Mouse (Mus musculus) E14TG2a.4 (cell line): ENCODE measurements at regions not wholly inside any gene's neighbourhood (a gene's known extent, or its start where the extent isn't known, plus 50 kb on each side); places are given as distances from the start of the nearest gene placed in this dataset.

ENCODE experiments used
- H3K27me3 ChIP-seq: 2 replicates; pipeline ENCODE4 v1.6.1; 2014; ENCODE audit warnings: low read length, control low read depth; ENCODE audit not compliant: insufficient read depth
- H3K36me3 ChIP-seq: 2 replicates; pipeline ENCODE4 v1.6.1; 2014; ENCODE audit warnings: low read length, control low read depth; ENCODE audit not compliant: insufficient read depth
- H3K4me1 ChIP-seq: replicated peaks from 2 replicates; pipeline ENCODE4 v1.6.1; 2014; ENCODE audit warnings: low read depth, low read length, control low read depth
- H3K4me3 ChIP-seq: replicated peaks from 2 replicates; pipeline ENCODE4 v1.5.1; 2014; ENCODE audit warnings: mild to moderate bottlenecking, low read length
- H3K9me3 ChIP-seq: 2 replicates; pipeline ENCODE4 v1.6.1; 2014; ENCODE audit warnings: low read length, control low read depth
- CTCF ChIP-seq: conservative IDR thresholded peaks from 2 replicates; pipeline ENCODE4 v1.5.1; 2014; ENCODE audit warnings: low read length
- NANOG ChIP-seq: IDR thresholded peaks from 2 replicates; pipeline ENCODE4 v1.6.1; 2014; ENCODE audit warnings: borderline replicate concordance, low read length, mixed read lengths
- POU5F1 ChIP-seq: IDR thresholded peaks from 2 replicates; pipeline ENCODE4 v1.6.1; 2014; ENCODE audit warnings: low read length, borderline replicate concordance

GRCm38 (mm10) chr3:141051685-141052084 lies 160.5 kb downstream of the Pdha2 start:
- Histone ChIP-seq H3K9me3 (no peaks in the 10 kb centered on the region), H3K4me3 (no peak overlapping the region), H3K27me3 (no peaks in the 10 kb centered on the region), H3K4me1 (no peaks in the 10 kb centered on the region), H3K36me3 (no peaks in the 10 kb centered on the region)
- no peak for TF ChIP-seq POU5F1
- no peak for TF ChIP-seq NANOG
- TF ChIP-seq CTCF: no peak

GRCm38 (mm10) chr3:141014262-141014547 lies 197.9 kb downstream of the Pdha2 start:
- no peaks in the 10 kb centered on the region for H3K4me1 ChIP-seq
- no peak for TF ChIP-seq NANOG
- TF ChIP-seq CTCF: no peak
- TF ChIP-seq POU5F1: no peak
- H3K36me3 ChIP-seq: no peaks in the 10 kb centered on the region
- no peak overlapping the region for H3K4me3 ChIP-seq
- no peaks in the 10 kb centered on the region for H3K27me3 ChIP-seq
- peaks cover 6% of the 10 kb centered on the region for H3K9me3 ChIP-seq

- no peaks in the 10 kb centered on the region for H3K27me3 ChIP-seq
- H3K4me1 ChIP-seq: no peaks in the 10 kb centered on the region
- H3K9me3 ChIP-seq: peaks cover 6% of the 10 kb centered on the region
- no peak overlapping the region for H3K4me3 ChIP-seq
- TF ChIP-seq CTCF: no peak
- TF ChIP-seq NANOG: no peak
- TF ChIP-seq POU5F1: no peak
- no peaks in the 10 kb centered on the region for H3K36me3 ChIP-seq
These were observed 198.5 kb downstream of the Pdha2 start for GRCm38 (mm10) chr3:141013521-141014261.

GRCm38 (mm10) chr3:141012976-141013375 lies 199.2 kb downstream of the Pdha2 start:
- no peak for TF ChIP-seq NANOG
- peaks cover 6% of the 10 kb centered on the region for H3K9me3 ChIP-seq
- no peaks in the 10 kb centered on the region for H3K36me3 ChIP-seq
- H3K4me3 ChIP-seq: no peak overlapping the region
- no peaks in the 10 kb centered on the region for H3K27me3 ChIP-seq
- H3K4me1 ChIP-seq: no peaks in the 10 kb centered on the region

- no peaks in the 10 kb centered on the region for H3K4me1 ChIP-seq
- no peak overlapping the region for H3K4me3 ChIP-seq
- no peaks in the 10 kb centered on the region for H3K36me3 ChIP-seq
- H3K27me3 ChIP-seq: no peaks in the 10 kb centered on the region
- H3K9me3 ChIP-seq: no peaks in the 10 kb centered on the region
- TF ChIP-seq POU5F1 (no peak), NANOG (no peak), CTCF (no peak)
These were observed 203.4 kb downstream of the Pdha2 start for GRCm38 (mm10) chr3:141008792-141009191.

GRCm38 (mm10) chr3:141005885-141006284 lies 206.3 kb downstream of the Pdha2 start:
- H3K4me1 ChIP-seq: peaks cover 5% of the 10 kb centered on the region; the same call in 1 of the 2 replicates
- H3K36me3 ChIP-seq: no peaks in the 10 kb centered on the region
- TF ChIP-seq POU5F1: no peak
- no peak overlapping the region for H3K4me3 ChIP-seq
- H3K27me3 ChIP-seq: no peaks in the 10 kb centered on the region
- H3K9me3 ChIP-seq: no peaks in the 10 kb centered on the region

- H3K36me3 ChIP-seq: no peaks in the 10 kb centered on the region
- H3K27me3 ChIP-seq: no peaks in the 10 kb centered on the region
- no peak overlapping the region for H3K4me3 ChIP-seq
- TF ChIP-seq CTCF (no peak), NANOG (no peak), POU5F1 (no peak)
- peaks cover 5% of the 10 kb centered on the region; the same call in 1 of the 2 replicates for H3K4me1 ChIP-seq
- no peaks in the 10 kb centered on the region for H3K9me3 ChIP-seq
These were observed 208.6 kb downstream of the Pdha2 start for GRCm38 (mm10) chr3:141003561-141003960.

GRCm38 (mm10) chr3:140988247-140988646 lies 223.9 kb downstream of the Pdha2 start:
- no peaks in the 10 kb centered on the region for H3K9me3 ChIP-seq
- H3K36me3 ChIP-seq: no peaks in the 10 kb centered on the region
- no peak overlapping the region for H3K4me3 ChIP-seq
- no peaks in the 10 kb centered on the region for H3K4me1 ChIP-seq
- TF ChIP-seq NANOG: no peak
- no peaks in the 10 kb centered on the region for H3K27me3 ChIP-seq

- no peaks in the 10 kb centered on the region for H3K4me1 ChIP-seq
- no peak overlapping the region for H3K4me3 ChIP-seq
- no peak for TF ChIP-seq NANOG
- TF ChIP-seq CTCF: no peak
- no peak for TF ChIP-seq POU5F1
- no peaks in the 10 kb centered on the region for H3K9me3 ChIP-seq
- no peaks in the 10 kb centered on the region for H3K27me3 ChIP-seq
- H3K36me3 ChIP-seq: no peaks in the 10 kb centered on the region
These were observed 238.6 kb downstream of the Pdha2 start for GRCm38 (mm10) chr3:140973519-140973918.
